13 mouse cellular contexts compared by ENCODE assay signal in the genomic region with DNA sequence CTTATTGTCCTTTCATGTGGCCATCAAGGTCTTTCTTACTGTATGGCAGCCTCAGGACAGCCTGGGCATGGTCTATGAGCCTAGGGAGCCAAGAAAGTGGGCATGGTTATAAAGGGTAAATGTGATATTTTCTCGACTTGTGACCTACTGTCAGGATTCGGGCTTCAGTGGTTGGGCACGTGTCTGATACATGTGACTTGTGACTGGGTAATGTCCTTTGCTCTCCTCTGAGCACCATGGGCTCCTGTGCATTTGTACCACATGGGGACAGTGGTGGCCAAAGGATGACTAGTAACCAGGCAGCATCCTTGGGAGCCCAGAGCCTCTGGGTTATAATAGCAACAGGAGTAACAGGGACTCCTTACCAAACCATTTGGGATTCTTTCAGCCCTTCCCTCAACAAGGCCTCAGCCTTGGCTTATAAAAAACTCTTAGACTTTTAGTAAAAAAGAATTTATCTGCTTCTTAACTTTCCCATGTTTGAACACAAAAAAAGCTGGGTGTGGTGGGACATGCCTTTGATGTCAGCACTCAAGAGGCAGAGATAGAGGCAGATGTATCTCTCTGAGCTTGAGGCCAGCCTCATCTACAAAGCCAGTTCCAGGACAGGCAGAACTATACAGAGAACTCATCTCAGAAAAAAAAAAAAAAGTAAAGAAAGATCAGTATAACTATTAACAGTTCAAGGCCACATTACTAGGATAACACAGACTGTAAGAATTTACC. TPM values are rescaled to one million over a fixed set of nuclear protein-coding genes. Genes with fewer than 3 reads are reported as not detected.
DNase-seq lines count a peak whose midpoint lies in the region; ATAC-seq and TF ChIP-seq lines count a peak whose summit lies in the region.
"Had no signal": no experiment of that assay in that cellular context is flagged by ENCODE, and none has a peak within 500 bp of the region (broad histone marks: within the 10 kb centered on the region; RNA-seq: fewer than 3 reads in every experiment).

No protein-coding gene starts in this region.

- no peak for ATAC-seq in midbrain, embryonic 11.5 days (ENCODE audit: low FRiP score)
- ATAC-seq in midbrain, embryonic 13.5 days = no peak
- ATAC-seq in hindbrain, embryonic 13.5 days (ENCODE audit: low FRiP score) = no peak

- no peak overlapping the region for H3K27ac ChIP-seq in heart, adult 2 months
- H3K27ac ChIP-seq in midbrain, embryonic 11.5 days (ENCODE audit: low read depth, low read length) = no peak overlapping the region
- no peak overlapping the region for H3K27ac ChIP-seq in midbrain, embryonic 13.5 days
- no peak overlapping the region for H3K27ac ChIP-seq in hindbrain, embryonic 13.5 days
- H3K27ac ChIP-seq: hindbrain, embryonic 15.5 days; limb, embryonic 15.5 days had no signal

- H3K4me2 ChIP-seq in midbrain, embryonic 11.5 days = no peak overlapping the region
- H3K4me2 ChIP-seq in midbrain, embryonic 13.5 days (replicated peaks) = no peak overlapping the region
- no peak overlapping the region for H3K4me2 ChIP-seq in hindbrain, embryonic 13.5 days
- H3K4me2 ChIP-seq: hindbrain, embryonic 15.5 days; limb, embryonic 15.5 days had no signal

- no peak for TF ChIP-seq POLR2A in heart, adult 2 months (IDR thresholded peaks at IDR 0.05; ENCODE audit: insufficient read depth, low read depth, low read length)

- TF ChIP-seq CTCF in heart, adult 2 months (IDR thresholded peaks at IDR 0.05) = peak; percentile 41

- H3K9me3 ChIP-seq in midbrain, embryonic 11.5 days (ENCODE audit: control insufficient read depth, low read length) = no peaks in the 10 kb centered on the region
- no peaks in the 10 kb centered on the region for H3K9me3 ChIP-seq in midbrain, embryonic 13.5 days
- H3K9me3 ChIP-seq in hindbrain, embryonic 13.5 days = no peaks in the 10 kb centered on the region
- H3K9me3 ChIP-seq: hindbrain, embryonic 15.5 days; limb, embryonic 15.5 days had no signal

- H3K4me3 ChIP-seq in heart, adult 2 months = no peak overlapping the region
- no peak overlapping the region for H3K4me3 ChIP-seq in midbrain, embryonic 11.5 days (ENCODE audit: low read depth, low read length)
- no peak overlapping the region for H3K4me3 ChIP-seq in midbrain, embryonic 13.5 days (replicated peaks)
- no peak overlapping the region for H3K4me3 ChIP-seq in hindbrain, embryonic 13.5 days
- H3K4me3 ChIP-seq: hindbrain, embryonic 15.5 days; limb, embryonic 15.5 days had no signal

- H3K9ac ChIP-seq in heart, adult 2 months (ENCODE audit: low read depth, low read length) = no peak overlapping the region
- H3K9ac ChIP-seq in midbrain, embryonic 11.5 days (ENCODE audit: low read length) = no peak overlapping the region
- no peak overlapping the region for H3K9ac ChIP-seq in midbrain, embryonic 13.5 days (replicated peaks)
- H3K9ac ChIP-seq in hindbrain, embryonic 13.5 days = no peak overlapping the region
- H3K9ac ChIP-seq: hindbrain, embryonic 15.5 days; limb, embryonic 15.5 days had no signal

- peaks cover 3% of the 10 kb centered on the region; the same call in 1 of the 2 replicates for H3K4me1 ChIP-seq in heart, adult 2 months (ENCODE audit: control insufficient read depth, insufficient read depth, low read length)
- H3K4me1 ChIP-seq in midbrain, embryonic 11.5 days (ENCODE audit: control insufficient read depth, insufficient read depth, low read length) = no peaks in the 10 kb centered on the region
- no peaks in the 10 kb centered on the region for H3K4me1 ChIP-seq in midbrain, embryonic 13.5 days (replicated peaks)
- no peaks in the 10 kb centered on the region for H3K4me1 ChIP-seq in hindbrain, embryonic 13.5 days (replicated peaks)
- H3K4me1 ChIP-seq: hindbrain, embryonic 15.5 days had no signal

- no peaks in the 10 kb centered on the region for H3K36me3 ChIP-seq in heart, adult 2 months (ENCODE audit: control insufficient read depth, insufficient read depth, low read length)
- H3K36me3 ChIP-seq in midbrain, embryonic 11.5 days (ENCODE audit: control insufficient read depth, insufficient read depth, low read length) = no peaks in the 10 kb centered on the region
- H3K36me3 ChIP-seq in midbrain, embryonic 13.5 days = no peaks in the 10 kb centered on the region
- no peaks in the 10 kb centered on the region for H3K36me3 ChIP-seq in splenic B cell, adult 2 months (ENCODE audit: control insufficient read depth, insufficient read depth, low read length, poor library complexity, severe bottlenecking)
- H3K36me3 ChIP-seq in hindbrain, embryonic 13.5 days = no peaks in the 10 kb centered on the region
- H3K36me3 ChIP-seq: hindbrain, embryonic 15.5 days; limb, embryonic 15.5 days had no signal

- 69% methylated on average over 3 of the region's 3 CpGs for WGBS in heart, adult 2 months
- 94% methylated on average over 3 of the region's 3 CpGs for WGBS in midbrain, embryonic 11.5 days
- 90% methylated on average over 3 of the region's 3 CpGs for WGBS in midbrain, embryonic 13.5 days
- 94% methylated on average over 3 of the region's 3 CpGs for WGBS in hindbrain, embryonic 13.5 days

- no peaks in the 10 kb centered on the region for H3K79me2 ChIP-seq in heart, adult 2 months (replicated peaks; ENCODE audit: control insufficient read depth, insufficient read depth, low read length)

- no peaks in the 10 kb centered on the region for H3K27me3 ChIP-seq in heart, adult 2 months (ENCODE audit: control insufficient read depth, insufficient read depth, low read length)
- no peaks in the 10 kb centered on the region for H3K27me3 ChIP-seq in midbrain, embryonic 11.5 days (ENCODE audit: control insufficient read depth, insufficient read depth, low read length)
- no peaks in the 10 kb centered on the region for H3K27me3 ChIP-seq in midbrain, embryonic 13.5 days
- H3K27me3 ChIP-seq in splenic B cell, adult 2 months (ENCODE audit: control insufficient read depth, insufficient read depth, low read length, poor library complexity, severe bottlenecking) = no peaks in the 10 kb centered on the region
- no peaks in the 10 kb centered on the region for H3K27me3 ChIP-seq in hindbrain, embryonic 13.5 days
- H3K27me3 ChIP-seq: hindbrain, embryonic 15.5 days; limb, embryonic 15.5 days had no signal

- no peak for TF ChIP-seq EP300 in heart, adult 2 months (IDR thresholded peaks at IDR 0.05; ENCODE audit: insufficient read depth, low read depth, low read length)

- intact Hi-C loops in heart, adult 2 months (cut with DNase I) = loop anchor here (5.0 kb wide), 1 partner anchor 52 kb away; no protein-coding TSS in a partner anchor

- no peak for DNase-seq in heart, adult 2 months
- DNase-seq in heart, postnatal 4 days = no peak
- peak; percentile 54 for DNase-seq in midbrain, embryonic 11.5 days (ENCODE audit: low spot score, missing footprints)
- DNase-seq in liver = peak; percentile 55
- DNase-seq in splenic B cell, adult 2 months (ENCODE audit: low read depth, low spot score) = peak; percentile 67
- DNase-seq: cerebellum, postnatal 36 days; kidney, adult 18-20 months; retina, postnatal 1 day; spleen, adult 18-20 months had no signal

RNA-seq across cellular contexts. Expression of gene Klf13, which starts 56.7 kb away (rescaled TPM):
- total RNA-seq in heart, adult 2 months (2021) = 10 to 100 TPM; 50.0 to 54.6 TPM
- 21.6 and 24.6 TPM in 2 replicates for polyA plus RNA-seq in heart, adult 2 months (2012; rRNA removed)
- total RNA-seq in heart, postnatal 4 days (2021) = 10 to 100 TPM; 52.1 to 53.2 TPM
- polyA plus RNA-seq in midbrain, embryonic 11.5 days (2014; fragmentation: Nextera tagmentation; extraction: Ambion mirVana) = 31.5 and 32.0 TPM in 2 replicates
- polyA plus RNA-seq in midbrain, embryonic 13.5 days (2015; fragmentation: Nextera tagmentation; extraction: Ambion mirVana) = 24.4 and 24.7 TPM in 2 replicates
- 25.7 and 26.9 TPM in 2 replicates for polyA plus RNA-seq in hindbrain, embryonic 13.5 days (2015; fragmentation: Nextera tagmentation; extraction: Ambion mirVana)

Comparison
In these comparisons a context has a peak if more than half of its experiments do, and no peak if none do; other contexts are left out.
1. DNase-seq: peak in midbrain, embryonic 11.5 days (single experiment), liver (single experiment) and splenic B cell, adult 2 months (single experiment); none in heart, adult 2 months (0 of 2) and heart, postnatal 4 days (single experiment).